Mouse (Mus musculus): Measurements from ENCODE around the gene Pdcl.

Pdcl gene

GRCm38 (mm10) chr2:37358633-37359540, at the start of gene Pdcl:
Pdcl (minus strand) TSS chr2:37359332.
- H3K4me1 ChIP-seq (replicated peaks; ENCODE audit: low read depth, low read length) = peaks cover 8% of the 10 kb centered on the region; the same call in 1 of the 2 replicates
- H3K4me3 ChIP-seq (replicated peaks; ENCODE audit: low read length) = peak within 1 kb of the TSS; percentile 85
- no peaks in the 10 kb centered on the region for H3K27me3 ChIP-seq (ENCODE audit: insufficient read depth, low read length)
- TF ChIP-seq NANOG (IDR thresholded peaks at IDR 0.05; ENCODE audit: borderline replicate concordance, low read length) = no peak
- TF ChIP-seq CTCF (conservative IDR thresholded peaks at IDR 0.05; ENCODE audit: low read length) = no peak
- peaks cover 47% of the 10 kb centered on the region for H3K9me3 ChIP-seq (ENCODE audit: low read length)
- H3K36me3 ChIP-seq (ENCODE audit: insufficient read depth, low read length) = peaks cover 39% of the 10 kb centered on the region

- H3K9me3 ChIP-seq (ENCODE audit: low read length) = no peaks in the 10 kb centered on the region
- H3K4me1 ChIP-seq (replicated peaks; ENCODE audit: low read depth, low read length) = peaks cover 4% of the 10 kb centered on the region; the same call in 1 of the 2 replicates
- H3K36me3 ChIP-seq (ENCODE audit: insufficient read depth, low read length) = peaks cover 57% of the 10 kb centered on the region
- H3K27me3 ChIP-seq (ENCODE audit: insufficient read depth, low read length) = no peaks in the 10 kb centered on the region
- H3K4me3 ChIP-seq (replicated peaks; ENCODE audit: low read length) = no peak overlapping the region
- TF ChIP-seq NANOG (IDR thresholded peaks at IDR 0.05; ENCODE audit: borderline replicate concordance, low read length) (no peak), CTCF (conservative IDR thresholded peaks at IDR 0.05; ENCODE audit: low read length) (no peak), POU5F1 (IDR thresholded peaks at IDR 0.05; ENCODE audit: borderline replicate concordance, low read length) (no peak)
Measured at GRCm38 (mm10) chr2:37395539-37395938, 36.4 kb upstream of the Pdcl start.

GRCm38 (mm10) chr2:37382921-37383320, 23.8 kb upstream of the Pdcl start:
- H3K27me3 ChIP-seq (ENCODE audit: insufficient read depth, low read length) = no peaks in the 10 kb centered on the region
- no peak overlapping the region for H3K4me3 ChIP-seq (replicated peaks; ENCODE audit: low read length)
- peaks cover 63% of the 10 kb centered on the region for H3K36me3 ChIP-seq (ENCODE audit: insufficient read depth, low read length)
- no peaks in the 10 kb centered on the region for H3K9me3 ChIP-seq (ENCODE audit: low read length)
- TF ChIP-seq CTCF (conservative IDR thresholded peaks at IDR 0.05; ENCODE audit: low read length) (no peak), POU5F1 (IDR thresholded peaks at IDR 0.05; ENCODE audit: borderline replicate concordance, low read length) (no peak), NANOG (IDR thresholded peaks at IDR 0.05; ENCODE audit: borderline replicate concordance, low read length) (no peak)
- no peaks in the 10 kb centered on the region for H3K4me1 ChIP-seq (replicated peaks; ENCODE audit: low read depth, low read length)

- peak; percentile 47 for TF ChIP-seq CTCF (conservative IDR thresholded peaks at IDR 0.05; ENCODE audit: low read length)
- TF ChIP-seq POU5F1 (IDR thresholded peaks at IDR 0.05; ENCODE audit: borderline replicate concordance, low read length) = no peak
- peaks cover 78% of the 10 kb centered on the region for H3K36me3 ChIP-seq (ENCODE audit: insufficient read depth, low read length)
- H3K4me3 ChIP-seq (replicated peaks; ENCODE audit: low read length) = no peak overlapping the region
- no peaks in the 10 kb centered on the region for H3K9me3 ChIP-seq (ENCODE audit: low read length)
- H3K4me1 ChIP-seq (replicated peaks; ENCODE audit: low read depth, low read length) = no peaks in the 10 kb centered on the region
- H3K27me3 ChIP-seq (ENCODE audit: insufficient read depth, low read length) = no peaks in the 10 kb centered on the region
Measured at GRCm38 (mm10) chr2:37380189-37380588, 21.1 kb upstream of the Pdcl start.

- TF ChIP-seq NANOG (IDR thresholded peaks at IDR 0.05; ENCODE audit: borderline replicate concordance, low read length) = no peak
- TF ChIP-seq POU5F1 (IDR thresholded peaks at IDR 0.05; ENCODE audit: borderline replicate concordance, low read length) = no peak
- TF ChIP-seq CTCF (conservative IDR thresholded peaks at IDR 0.05; ENCODE audit: low read length) = no peak
- H3K9me3 ChIP-seq (ENCODE audit: low read length) = no peaks in the 10 kb centered on the region
- H3K36me3 ChIP-seq (ENCODE audit: insufficient read depth, low read length) = peaks cover 62% of the 10 kb centered on the region
- no peaks in the 10 kb centered on the region for H3K27me3 ChIP-seq (ENCODE audit: insufficient read depth, low read length)
- no peaks in the 10 kb centered on the region for H3K4me1 ChIP-seq (replicated peaks; ENCODE audit: low read depth, low read length)
- no peak overlapping the region for H3K4me3 ChIP-seq (replicated peaks; ENCODE audit: low read length)
Measured at GRCm38 (mm10) chr2:37376018-37376417, 16.9 kb upstream of the Pdcl start.

- Histone ChIP-seq H3K9me3 (ENCODE audit: low read length) (no peaks in the 10 kb centered on the region), H3K27me3 (ENCODE audit: insufficient read depth, low read length) (no peaks in the 10 kb centered on the region), H3K36me3 (ENCODE audit: insufficient read depth, low read length) (peaks cover 18% of the 10 kb centered on the region), H3K4me3 (replicated peaks; ENCODE audit: low read length) (no peak overlapping the region), H3K4me1 (replicated peaks; ENCODE audit: low read depth, low read length) (no peaks in the 10 kb centered on the region; the same call in 1 of the 2 replicates)
- TF ChIP-seq CTCF (conservative IDR thresholded peaks at IDR 0.05; ENCODE audit: low read length) = no peak
- no peak for TF ChIP-seq NANOG (IDR thresholded peaks at IDR 0.05; ENCODE audit: borderline replicate concordance, low read length)
- no peak for TF ChIP-seq POU5F1 (IDR thresholded peaks at IDR 0.05; ENCODE audit: borderline replicate concordance, low read length)
Measured at GRCm38 (mm10) chr2:37370651-37371050, 11.5 kb upstream of the Pdcl start.

- Histone ChIP-seq H3K9me3 (ENCODE audit: low read length) (peaks cover 37% of the 10 kb centered on the region), H3K36me3 (ENCODE audit: insufficient read depth, low read length) (peaks cover 29% of the 10 kb centered on the region), H3K4me1 (replicated peaks; ENCODE audit: low read depth, low read length) (peaks cover 8% of the 10 kb centered on the region; the same call in 1 of the 2 replicates), H3K4me3 (replicated peaks; ENCODE audit: low read length) (peak overlapping the region; percentile 85; the same call in 1 of the 2 replicates), H3K27me3 (ENCODE audit: insufficient read depth, low read length) (no peaks in the 10 kb centered on the region)
- TF ChIP-seq NANOG (IDR thresholded peaks at IDR 0.05; ENCODE audit: borderline replicate concordance, low read length) (no peak), CTCF (conservative IDR thresholded peaks at IDR 0.05; ENCODE audit: low read length) (no peak)
Measured at GRCm38 (mm10) chr2:37359908-37360307, 776 bp upstream of the Pdcl start.

GRCm38 (mm10) chr2:37355571-37355970, 3.6 kb downstream of the Pdcl start:
- TF ChIP-seq POU5F1 (IDR thresholded peaks at IDR 0.05; ENCODE audit: borderline replicate concordance, low read length) (no peak), CTCF (conservative IDR thresholded peaks at IDR 0.05; ENCODE audit: low read length) (no peak), NANOG (IDR thresholded peaks at IDR 0.05; ENCODE audit: borderline replicate concordance, low read length) (no peak)
- H3K36me3 ChIP-seq (ENCODE audit: insufficient read depth, low read length) = peaks cover 71% of the 10 kb centered on the region
- H3K4me3 ChIP-seq (replicated peaks; ENCODE audit: low read length) = no peak overlapping the region
- H3K27me3 ChIP-seq (ENCODE audit: insufficient read depth, low read length) = no peaks in the 10 kb centered on the region
- H3K9me3 ChIP-seq (ENCODE audit: low read length) = peaks cover 68% of the 10 kb centered on the region
- peaks cover 8% of the 10 kb centered on the region; the same call in 1 of the 2 replicates for H3K4me1 ChIP-seq (replicated peaks; ENCODE audit: low read depth, low read length)

All from E14TG2a.4 (cell line).